Mouse (Mus musculus) left cerebral cortex, postnatal 10 days (tissue): ENCODE data around the gene Adarb2. TPM values are rescaled to one million over a fixed set of nuclear protein-coding genes. Genes with fewer than 3 reads are reported as not detected.
A peak's percentile ranks its signal among the peaks of the same experiment; 100 is the strongest.
"Not testable (repeated sequence)": the region's sequence is repeated elsewhere in the genome, so short reads cannot be mapped to it uniquely, and the experiment has no call there.

Experiments used
- DNase-seq, 2 experiments: peaks; one replicate each; pipeline ENCODE4 v3.0.0; 2021 to 2022; ENCODE audit warnings: low spot score in 2 of 2, mixed read lengths in 1 of 2; ENCODE audit errors: extremely low spot score in 1 of 2
- intact Hi-C: fragments of 180-260 bp; cut with DNase I; formaldehyde crosslinking; loops from one replicate; pipeline ENCODE4 v1.15.1; 2025
- total RNA-seq, 2 experiments: library from RNA; stranded (reverse); gene quantifications; 2 replicates each; pipeline ENCODE4 v1.2.3; 2021

Gene Adarb2
- total RNA-seq, 2 experiments from 2014 or later = 28.1 to 29.2 TPM

GRCm38 (mm10) chr13:8557784-8558183, 355.1 kb downstream of the Adarb2 start:
- intact Hi-C loops = no loop called here

DNA sequence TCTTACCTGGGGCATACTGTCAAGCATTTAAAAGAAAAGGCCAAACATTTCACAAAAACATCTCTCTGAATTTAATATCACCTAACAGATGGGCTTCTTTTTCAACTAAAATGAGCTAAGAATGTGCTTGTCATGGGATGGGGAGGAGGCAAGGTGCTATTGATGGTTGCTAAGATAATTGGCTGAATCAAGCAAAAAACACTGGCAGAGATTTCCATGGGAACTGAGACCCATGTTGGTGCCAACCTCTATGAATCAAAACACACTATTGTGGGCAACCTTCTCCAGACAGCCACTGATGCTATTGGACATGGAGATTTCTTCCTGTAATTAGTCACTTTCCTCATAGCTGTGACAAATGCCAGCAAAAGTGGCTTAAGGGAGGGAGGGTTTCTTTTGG, 357.8 kb downstream of the Adarb2 start:
- peak in 1 of 2 experiments; percentile 34 for DNase-seq
- intact Hi-C loops = no loop called here

More at GRCm38 (mm10) chr13:8557784-8558183, 355.1 kb downstream of the Adarb2 start:
- no peak for DNase-seq

- DNase-seq = no peak
- intact Hi-C loops = no loop called here
Measured at GRCm38 (mm10) chr13:8563161-8563560, 360.5 kb downstream of the Adarb2 start.

DNA sequence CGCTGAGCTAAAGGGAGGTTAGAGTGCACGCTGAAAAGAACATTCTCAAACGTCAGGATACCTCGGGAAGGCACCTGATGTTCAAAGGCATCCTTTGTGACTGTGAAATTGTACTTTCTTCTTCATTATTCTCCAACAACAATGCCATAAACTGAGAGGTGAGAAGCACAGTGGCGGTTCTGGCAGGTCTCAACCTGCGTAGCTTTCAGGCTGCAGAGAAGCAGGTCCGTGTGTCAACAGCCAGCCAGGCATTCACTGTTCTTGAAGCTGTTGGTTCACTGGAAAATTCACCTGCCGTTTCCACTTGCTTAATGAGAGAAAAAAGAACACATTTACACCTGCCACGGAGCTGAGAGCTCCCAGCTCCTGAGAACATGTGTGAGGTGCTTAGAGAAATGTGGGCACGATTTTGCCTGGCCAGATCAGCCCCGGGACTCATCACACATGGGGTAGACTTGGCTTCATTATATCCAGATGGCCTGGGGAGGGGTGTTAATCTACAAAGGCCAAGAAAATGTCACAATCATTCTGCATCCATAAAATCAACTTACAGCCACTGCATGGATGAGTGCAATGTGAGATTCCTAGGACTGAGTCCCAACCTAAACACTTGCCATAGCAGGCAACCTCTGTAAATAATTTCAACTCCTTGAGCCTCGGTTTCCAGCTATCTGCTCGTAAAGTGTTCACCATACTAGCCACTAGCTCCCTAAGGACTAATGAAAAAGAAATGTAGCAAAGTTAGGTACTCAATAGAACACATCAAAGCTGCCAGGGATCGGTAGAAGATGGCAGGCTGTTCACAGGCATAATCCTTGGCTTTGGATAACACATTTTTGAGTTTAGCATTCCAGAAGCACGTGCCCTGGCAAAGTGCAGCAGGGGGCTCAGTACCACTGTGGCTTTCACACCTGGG, 364.7 kb downstream of the Adarb2 start:
- no peak for DNase-seq
- intact Hi-C loops = no loop called here

DNA sequence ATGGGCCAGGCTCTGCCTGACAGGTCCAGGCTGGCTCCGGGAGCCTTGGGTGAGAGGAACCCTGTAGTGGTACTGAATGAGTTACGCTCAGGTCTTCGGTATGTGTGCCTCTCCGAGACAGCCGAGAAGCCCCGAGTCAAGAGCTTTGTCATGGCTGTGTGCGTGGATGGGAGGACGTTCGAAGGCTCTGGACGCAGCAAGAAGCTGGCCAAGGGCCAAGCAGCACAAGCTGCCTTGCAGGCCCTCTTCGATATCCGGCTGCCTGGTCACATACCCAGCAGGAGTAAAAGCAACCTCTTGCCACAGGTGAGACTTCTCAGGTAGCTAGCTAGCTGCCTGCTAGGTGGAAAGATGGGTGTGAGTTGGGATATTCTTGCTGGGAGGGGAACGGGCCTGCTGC, 367.6 kb downstream of the Adarb2 start:
- intact Hi-C loops = no loop called here
- DNase-seq = peak in 1 of 2 experiments; percentile 37

GRCm38 (mm10) chr13:8573908-8574307, 371.2 kb downstream of the Adarb2 start:
- intact Hi-C loops = no loop called here
- no peak for DNase-seq

- intact Hi-C loops = no loop called here
- DNase-seq = peak in 1 of 2 experiments; percentile 61
Measured at GRCm38 (mm10) chr13:8584257-8585005, 381.8 kb downstream of the Adarb2 start.

GRCm38 (mm10) chr13:8587447-8587846, 384.8 kb downstream of the Adarb2 start:
- intact Hi-C loops = no loop called here
- DNase-seq = no peak

GRCm38 (mm10) chr13:8590460-8590859, 387.8 kb downstream of the Adarb2 start:
- DNase-seq = no peak
- intact Hi-C loops = no loop called here

DNA sequence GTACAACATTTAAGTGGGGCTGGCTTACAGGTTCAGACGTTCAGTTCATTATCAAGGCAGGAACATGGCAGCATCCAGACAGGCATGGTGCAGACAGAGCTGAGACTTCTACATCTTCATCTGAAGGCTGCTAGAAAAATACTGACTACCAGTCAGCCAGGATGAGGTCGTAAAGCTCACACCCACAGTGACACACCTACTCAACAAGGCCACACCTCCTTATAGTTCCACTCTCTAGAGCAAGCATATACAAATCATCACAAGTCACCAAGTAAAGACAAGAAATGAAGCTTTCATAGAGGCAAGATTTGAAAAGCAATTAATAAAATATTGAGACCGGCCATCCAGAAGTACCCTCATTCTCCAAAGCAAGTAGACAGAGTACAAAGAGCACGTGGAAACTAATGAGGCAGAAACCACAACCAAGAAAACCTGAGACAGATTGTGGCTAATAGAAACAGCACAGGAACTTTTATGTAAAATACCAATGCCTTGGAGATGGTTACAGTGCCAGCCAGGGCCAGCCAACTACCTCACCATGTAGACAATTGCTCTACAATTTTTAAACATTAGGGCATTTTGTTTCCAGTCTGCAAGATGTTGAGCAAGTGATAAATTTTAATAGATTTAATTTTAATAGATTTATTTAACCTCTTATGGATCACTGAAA, 394.4 kb downstream of the Adarb2 start:
- DNase-seq = no peak
- intact Hi-C loops = no loop called here

DNA sequence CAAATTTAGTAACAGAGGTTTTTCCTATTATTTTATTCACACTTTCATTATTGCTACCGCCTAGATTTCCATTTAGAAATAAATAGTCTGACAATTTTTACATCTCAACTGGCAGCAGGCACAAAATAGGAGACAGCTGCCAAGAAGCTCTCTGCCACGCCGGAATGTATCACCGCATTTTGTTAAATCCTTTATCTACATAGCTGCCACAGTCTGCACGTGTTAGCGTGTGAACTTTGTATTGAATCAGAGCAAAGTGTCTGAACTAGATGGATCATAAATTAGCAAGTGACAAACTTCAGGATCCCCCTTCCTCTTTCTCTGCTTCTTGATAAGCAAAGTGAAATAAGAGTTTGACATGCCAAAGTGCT, 395.0 kb downstream of the Adarb2 start:
- DNase-seq = no peak
- intact Hi-C loops = no loop called here

DNA sequence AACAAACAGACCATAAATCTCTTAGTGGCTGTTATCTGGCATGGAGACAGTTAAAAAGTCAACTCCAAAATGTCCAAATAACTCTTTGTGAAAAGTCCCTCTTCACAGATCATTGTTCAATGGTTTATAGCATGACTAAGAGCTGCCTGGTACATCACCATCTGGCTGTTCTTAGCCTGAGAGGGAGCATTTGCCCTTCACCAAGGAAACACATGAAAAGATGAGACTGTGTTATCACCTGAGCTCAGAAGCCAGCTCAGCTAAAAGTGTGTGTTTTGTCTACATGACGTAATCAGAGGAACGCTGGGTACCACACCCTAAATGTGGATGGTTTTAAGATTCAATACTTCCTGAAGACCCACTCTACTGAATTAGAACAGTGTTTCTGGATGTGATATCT, 403.0 kb downstream of the Adarb2 start:
- intact Hi-C loops = no loop called here
- DNase-seq = no peak

GRCm38 (mm10) chr13:8608040-8608439, 405.4 kb downstream of the Adarb2 start:
- no peak for DNase-seq
- intact Hi-C loops = no loop called here

DNA sequence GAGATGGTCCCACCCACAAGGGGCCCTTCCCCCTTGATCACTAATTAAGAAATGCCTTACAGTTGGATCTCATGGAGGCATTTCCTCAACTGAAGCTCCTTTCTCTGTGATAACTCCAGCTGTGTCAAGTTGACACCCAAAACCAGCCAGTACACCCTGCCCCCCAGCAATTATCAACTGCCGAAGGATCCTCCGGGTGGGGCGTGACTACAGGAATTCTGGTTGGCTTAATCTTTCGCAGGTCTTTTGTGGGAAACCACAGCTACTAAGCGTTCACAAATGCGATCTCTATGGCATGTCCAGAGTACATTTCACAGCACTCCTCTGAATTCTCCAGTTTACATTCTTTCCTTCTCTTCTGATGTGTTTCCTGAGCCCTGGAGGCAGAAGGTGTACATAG, 406.3 kb downstream of the Adarb2 start:
- intact Hi-C loops, DNase-seq: not testable (repeated sequence)

GRCm38 (mm10) chr13:8610956-8611355, 408.3 kb downstream of the Adarb2 start:
- DNase-seq = no peak
- intact Hi-C loops = no loop called here

- no peak for DNase-seq
- intact Hi-C loops = no loop called here
Measured at GRCm38 (mm10) chr13:8612618-8613391, 410.1 kb downstream of the Adarb2 start.

GRCm38 (mm10) chr13:8616685-8617084, 414.0 kb downstream of the Adarb2 start:
- no peak for DNase-seq

DNA sequence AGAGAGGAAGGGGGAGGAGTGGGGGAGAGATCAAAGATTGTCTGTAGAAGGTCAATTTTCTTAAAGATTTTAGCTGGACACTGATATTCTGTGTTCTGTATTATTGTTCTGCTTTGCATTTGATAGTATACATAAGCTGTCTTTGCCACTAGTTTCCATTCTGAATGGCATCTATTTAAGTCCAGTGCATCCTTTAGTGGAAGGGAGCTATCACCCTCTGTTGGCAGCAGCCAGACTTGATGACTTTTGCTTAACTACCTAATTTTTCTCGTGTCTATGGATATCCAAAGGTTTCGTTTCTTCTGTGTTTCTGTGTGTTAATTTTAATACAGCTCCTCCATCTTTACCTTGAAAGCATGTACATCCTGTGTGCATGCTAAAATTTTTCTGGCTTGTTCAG, 419.6 kb downstream of the Adarb2 start:
- intact Hi-C loops = no loop called here
- no peak for DNase-seq

More at GRCm38 (mm10) chr13:8616685-8617084, 414.0 kb downstream of the Adarb2 start:
- intact Hi-C loops = no loop called here

DNA sequence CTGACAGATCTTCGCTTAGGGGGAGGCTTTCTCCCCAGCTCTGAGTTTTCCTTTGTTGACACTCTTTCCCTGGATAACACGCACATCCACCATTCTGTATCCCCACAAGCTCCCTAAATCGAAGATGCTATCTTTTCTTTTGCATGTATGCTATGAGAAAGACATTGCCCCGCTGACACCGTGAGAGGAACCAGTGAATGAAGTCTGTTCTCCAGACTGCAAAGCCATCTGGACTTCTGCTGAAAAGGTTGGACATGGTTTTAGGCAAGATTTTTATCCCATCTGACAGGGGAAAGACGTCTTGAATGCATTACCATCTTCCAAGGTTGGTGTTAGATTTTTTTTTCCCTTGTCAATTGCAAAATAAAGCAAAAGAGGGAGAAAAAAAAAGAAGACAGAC, 426.9 kb downstream of the Adarb2 start:
- no peak for DNase-seq
- intact Hi-C loops = no loop called here
